Mouse (Mus musculus): ENCODE results near the gene Atg4d. TPM values are rescaled to one million over a fixed set of nuclear protein-coding genes. Genes with fewer than 3 reads are reported as not detected.

Atg4d gene
- polyA plus RNA-seq, 1 experiment from 2014 or later = 4.0 TPM

GRCm38 (mm10) chr9:21273520-21274228, 8.6 kb downstream of the Atg4d start:
- peaks cover 97% of the 10 kb centered on the region for H3K36me3 ChIP-seq (ENCODE audit: inconsistent target)
- 95% methylated on average over 7 of the region's 7 CpGs for WGBS (ENCODE audit: missing documents)
- H3K27ac ChIP-seq = no peak overlapping the region
- no peak overlapping the region for H3K4me3 ChIP-seq (ENCODE audit: inconsistent target)
- no peaks in the 10 kb centered on the region for H3K79me2 ChIP-seq (ENCODE audit: inconsistent target)

- Histone ChIP-seq H3K27ac (no peak overlapping the region), H3K4me3 (ENCODE audit: inconsistent target) (no peak overlapping the region), H3K79me2 (ENCODE audit: inconsistent target) (no peaks in the 10 kb centered on the region), H3K36me3 (ENCODE audit: inconsistent target) (peaks cover 99% of the 10 kb centered on the region)
- 98% methylated on average over 3 of the region's 3 CpGs for WGBS (ENCODE audit: missing documents)
Measured at GRCm38 (mm10) chr9:21274336-21274735, 9.2 kb downstream of the Atg4d start.

- no peak overlapping the region for H3K27ac ChIP-seq
- H3K4me3 ChIP-seq (ENCODE audit: inconsistent target) = no peak overlapping the region
- H3K79me2 ChIP-seq (ENCODE audit: inconsistent target) = no peaks in the 10 kb centered on the region
- 88% methylated on average over 7 of the region's 7 CpGs for WGBS (ENCODE audit: missing documents)
- peaks cover 99% of the 10 kb centered on the region for H3K36me3 ChIP-seq (ENCODE audit: inconsistent target)
Measured at GRCm38 (mm10) chr9:21275013-21275710, 10.1 kb downstream of the Atg4d start.

- H3K27ac ChIP-seq = no peak overlapping the region
- no peaks in the 10 kb centered on the region for H3K79me2 ChIP-seq (ENCODE audit: inconsistent target)
- WGBS (ENCODE audit: missing documents) = 92% methylated on average over 12 of the region's 12 CpGs
- peaks cover 97% of the 10 kb centered on the region for H3K36me3 ChIP-seq (ENCODE audit: inconsistent target)
- H3K4me3 ChIP-seq (ENCODE audit: inconsistent target) = no peak overlapping the region
Measured at GRCm38 (mm10) chr9:21275727-21276126, 10.6 kb downstream of the Atg4d start.

- Histone ChIP-seq H3K36me3 (ENCODE audit: inconsistent target) (peaks cover 97% of the 10 kb centered on the region), H3K4me3 (ENCODE audit: inconsistent target) (no peak overlapping the region), H3K79me2 (ENCODE audit: inconsistent target) (no peaks in the 10 kb centered on the region), H3K27ac (no peak overlapping the region)
- 85% methylated on average over 8 of the region's 8 CpGs for WGBS (ENCODE audit: missing documents)
Measured at GRCm38 (mm10) chr9:21276307-21276706, 11.2 kb downstream of the Atg4d start.

- 94% methylated on average over 5 of the region's 5 CpGs for WGBS (ENCODE audit: missing documents)
- no peak overlapping the region for H3K4me3 ChIP-seq (ENCODE audit: inconsistent target)
- no peak overlapping the region for H3K27ac ChIP-seq
- H3K79me2 ChIP-seq (ENCODE audit: inconsistent target) = no peaks in the 10 kb centered on the region
- H3K36me3 ChIP-seq (ENCODE audit: inconsistent target) = peaks cover 92% of the 10 kb centered on the region
Measured at GRCm38 (mm10) chr9:21277776-21278175, 12.7 kb downstream of the Atg4d start.

GRCm38 (mm10) chr9:21283591-21283990, 18.5 kb downstream of the Atg4d start:
- WGBS (ENCODE audit: missing documents) = 94% methylated on average over 3 of the region's 5 CpGs
- peaks cover 28% of the 10 kb centered on the region for H3K79me2 ChIP-seq (ENCODE audit: inconsistent target)
- H3K36me3 ChIP-seq (ENCODE audit: inconsistent target) = peaks cover 55% of the 10 kb centered on the region
- H3K4me3 ChIP-seq (ENCODE audit: inconsistent target) = no peak overlapping the region
- no peak overlapping the region for H3K27ac ChIP-seq

- Histone ChIP-seq H3K79me2 (ENCODE audit: inconsistent target) (peaks cover 32% of the 10 kb centered on the region), H3K4me3 (ENCODE audit: inconsistent target) (no peak overlapping the region), H3K27ac (no peak overlapping the region), H3K36me3 (ENCODE audit: inconsistent target) (peaks cover 51% of the 10 kb centered on the region)
- 88% methylated on average over 3 of the region's 3 CpGs for WGBS (ENCODE audit: missing documents)
Measured at GRCm38 (mm10) chr9:21283994-21284393, 18.9 kb downstream of the Atg4d start.

- H3K27ac ChIP-seq = peak overlapping the region; percentile 85
Measured at GRCm38 (mm10) chr9:21286753-21287152, 21.7 kb downstream of the Atg4d start.

GRCm38 (mm10) chr9:21287571-21288402, 22.7 kb downstream of the Atg4d start, which contains the start of gene Kri1:
Kri1 (minus strand) TSS chr9:21287969.
- Histone ChIP-seq H3K79me2 (ENCODE audit: inconsistent target) (peaks cover 51% of the 10 kb centered on the region), H3K4me3 (ENCODE audit: inconsistent target) (peak within 1 kb of the TSS; percentile 73), H3K27ac (peak within 1 kb of the TSS; percentile 85), H3K36me3 (ENCODE audit: inconsistent target) (peaks cover 21% of the 10 kb centered on the region)
- WGBS (ENCODE audit: missing documents) = 0% methylated on average over 57 of the region's 59 CpGs

More at GRCm38 (mm10) chr9:21286753-21287152, 21.7 kb downstream of the Atg4d start:
- H3K79me2 ChIP-seq (ENCODE audit: inconsistent target) = peaks cover 51% of the 10 kb centered on the region
- H3K4me3 ChIP-seq (ENCODE audit: inconsistent target) = peak overlapping the region; percentile 73
- H3K36me3 ChIP-seq (ENCODE audit: inconsistent target) = peaks cover 26% of the 10 kb centered on the region
- 0% methylated on average over 3 of the region's 3 CpGs for WGBS (ENCODE audit: missing documents)

GRCm38 (mm10) chr9:21288404-21289336, 23.6 kb downstream of the Atg4d start:
- Histone ChIP-seq H3K4me3 (ENCODE audit: inconsistent target) (peak overlapping the region; percentile 61), H3K36me3 (ENCODE audit: inconsistent target) (peaks cover 19% of the 10 kb centered on the region), H3K79me2 (ENCODE audit: inconsistent target) (peaks cover 51% of the 10 kb centered on the region), H3K27ac (peak overlapping the region; percentile 84)
- 54% methylated on average over 13 of the region's 13 CpGs for WGBS (ENCODE audit: missing documents)

- H3K36me3 ChIP-seq (ENCODE audit: inconsistent target) = peaks cover 12% of the 10 kb centered on the region; the same call in 1 of the 2 replicates
- H3K4me3 ChIP-seq (ENCODE audit: inconsistent target) = peak overlapping the region; percentile 61
- H3K79me2 ChIP-seq (ENCODE audit: inconsistent target) = peaks cover 51% of the 10 kb centered on the region
- peak overlapping the region; percentile 84 for H3K27ac ChIP-seq
- 87% methylated on average over 2 of the region's 2 CpGs for WGBS (ENCODE audit: missing documents)
Measured at GRCm38 (mm10) chr9:21289337-21289671, 24.2 kb downstream of the Atg4d start.

GRCm38 (mm10) chr9:21290589-21290988, 25.5 kb downstream of the Atg4d start:
- Histone ChIP-seq H3K4me3 (ENCODE audit: inconsistent target) (peak overlapping the region; percentile 61), H3K27ac (peak overlapping the region; percentile 84), H3K36me3 (ENCODE audit: inconsistent target) (no peaks in the 10 kb centered on the region; the same call in 1 of the 2 replicates), H3K79me2 (ENCODE audit: inconsistent target) (peaks cover 43% of the 10 kb centered on the region)
- under 1% methylated on average over 20 of the region's 20 CpGs for WGBS (ENCODE audit: missing documents)

All from macrophage (primary cell).